Mouse (Mus musculus): ENCODE measurements at regions not wholly inside any gene's neighbourhood (a gene's known extent, or its start where the extent isn't known, plus 50 kb on each side); places are given as distances from the start of the nearest gene placed in this dataset.

DNA sequence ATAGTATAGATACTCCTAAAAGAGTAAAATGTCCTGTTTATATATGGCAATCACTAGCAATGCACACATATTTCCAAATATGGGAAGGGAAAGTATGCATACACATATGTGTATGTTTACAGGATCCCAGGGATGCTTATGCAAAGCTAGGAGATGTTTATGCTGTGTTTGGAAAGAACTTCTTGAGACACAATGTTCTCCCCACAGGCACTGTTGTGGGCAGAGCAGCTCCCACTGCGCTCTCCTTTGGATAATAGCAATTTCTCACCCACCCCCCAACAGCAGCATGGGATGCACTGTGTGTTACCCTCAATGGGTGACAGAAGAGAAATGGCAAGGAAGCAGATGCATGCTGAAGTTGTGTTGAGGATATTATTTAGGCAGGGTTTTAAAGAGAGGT, 491.7 kb upstream of the Pkn2 start:
- DNase-seq, result no peak

DNA sequence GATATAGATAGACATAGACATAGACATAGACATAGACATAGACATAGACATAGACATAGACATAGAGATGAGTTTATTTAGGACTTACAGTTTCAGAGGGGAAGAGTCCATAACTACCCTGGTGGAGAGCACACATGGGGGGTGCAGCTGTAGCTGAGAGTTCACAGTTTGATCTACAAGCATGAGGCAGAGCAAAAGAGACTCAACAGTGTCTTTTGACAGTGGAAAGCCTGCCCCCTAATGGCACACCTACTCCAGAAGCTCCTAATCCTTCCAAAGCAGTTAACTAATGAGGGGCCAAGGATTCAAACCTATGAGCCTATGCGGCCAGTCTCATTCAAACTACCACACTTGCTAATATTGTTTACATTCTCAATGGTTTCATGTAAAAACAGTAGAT, 487.2 kb upstream of the Pkn2 start:
- DNase-seq, result no peak

- no peak for DNase-seq
Observed at GRCm38 (mm10) chr3:143340032-143340431, 458.2 kb upstream of the Pkn2 start.

DNA sequence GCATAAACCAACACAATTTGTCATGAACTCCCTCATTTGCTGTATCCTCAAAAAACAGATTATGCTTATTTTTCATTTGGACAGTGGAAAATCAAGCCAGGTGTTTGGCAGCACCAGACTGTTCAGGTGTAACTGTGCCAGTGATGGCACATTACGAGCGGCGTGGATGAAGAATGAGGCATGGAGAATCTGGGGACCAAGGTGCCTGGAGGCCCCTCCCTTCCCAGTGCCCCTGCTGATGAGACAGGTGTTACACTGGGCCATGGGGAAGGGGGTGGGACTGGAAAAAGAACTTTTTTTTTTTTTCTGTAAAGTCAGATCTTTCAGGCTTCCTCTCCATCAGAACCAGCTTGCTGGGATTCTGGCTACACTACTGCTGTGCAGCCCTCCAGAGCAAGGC, 451.5 kb upstream of the Pkn2 start:
- DNase-seq, result no peak

- DNase-seq, result no peak
Observed at GRCm38 (mm10) chr3:143328521-143328920, 446.7 kb upstream of the Pkn2 start.

DNA sequence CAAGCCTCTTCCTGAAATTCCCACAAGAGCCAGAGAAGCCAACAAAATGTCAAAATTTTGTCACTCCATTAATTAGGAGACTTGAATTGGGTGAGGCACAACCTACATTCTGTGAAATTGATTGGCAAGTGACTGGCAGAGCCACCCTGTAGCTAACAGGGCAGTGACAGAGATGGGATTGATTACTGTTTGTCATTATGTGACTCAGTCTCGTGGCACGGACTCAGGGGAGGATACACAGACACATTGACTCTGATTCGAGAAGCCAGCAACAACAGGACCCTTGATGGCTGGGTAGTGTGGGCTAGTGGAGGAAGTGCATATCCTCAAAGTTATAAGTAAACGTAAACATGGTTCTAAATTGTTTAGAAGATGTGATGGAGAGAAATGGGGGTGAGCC, 445.8 kb upstream of the Pkn2 start:
- no peak for DNase-seq

DNA sequence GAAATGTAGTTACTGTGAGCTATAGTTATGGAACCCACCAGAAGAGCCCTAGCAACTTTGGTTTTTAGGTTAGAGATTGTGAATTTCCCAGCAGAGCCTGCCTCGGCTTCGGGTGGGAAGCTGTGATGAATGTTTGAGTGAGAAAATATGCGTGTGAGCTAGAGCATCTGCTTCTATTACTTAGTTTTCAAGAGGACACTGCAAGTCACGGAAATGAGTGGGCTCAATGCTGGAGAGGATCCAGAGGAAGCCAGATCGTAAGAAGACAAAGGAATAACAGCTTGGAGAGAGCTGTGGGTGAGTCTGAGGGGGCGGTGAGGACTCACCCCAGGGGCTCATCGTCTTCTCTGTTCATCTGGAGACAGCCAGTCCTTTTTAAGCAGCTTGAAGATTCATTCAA, 434.7 kb upstream of the Pkn2 start:
- DNase-seq, result no peak

DNA sequence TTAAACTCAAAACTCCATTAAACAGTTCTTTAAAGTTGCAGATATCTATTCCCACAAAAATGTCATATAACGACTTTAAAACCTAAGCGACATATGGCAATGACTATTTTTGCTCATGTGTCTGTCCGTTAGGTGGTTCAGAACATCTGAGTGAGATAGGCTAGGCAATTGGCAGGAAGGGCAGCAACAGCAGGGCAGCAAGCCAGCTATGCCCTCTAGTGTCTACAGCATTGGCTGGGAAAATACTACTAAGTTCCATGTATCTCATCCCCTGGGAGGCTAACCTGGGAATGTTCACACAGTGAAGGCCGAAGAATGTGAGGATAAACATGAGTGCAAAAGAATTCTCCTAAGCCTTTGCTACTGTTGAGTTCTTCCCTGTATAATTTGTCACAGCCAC, 410.0 kb upstream of the Pkn2 start:
- DNase-seq, result no peak

- DNase-seq, result no peak
Observed at GRCm38 (mm10) chr3:143264132-143264531, 382.3 kb upstream of the Pkn2 start.

GRCm38 (mm10) chr3:143252643-143253042, 370.8 kb upstream of the Pkn2 start:
- no peak for DNase-seq

GRCm38 (mm10) chr3:143252008-143252407, 370.2 kb upstream of the Pkn2 start:
- no peak for DNase-seq

- no peak for DNase-seq
Observed at GRCm38 (mm10) chr3:143242691-143243090, 360.9 kb upstream of the Pkn2 start.

GRCm38 (mm10) chr3:143240545-143241383, 359.0 kb upstream of the Pkn2 start:
- no peak for DNase-seq

DNA sequence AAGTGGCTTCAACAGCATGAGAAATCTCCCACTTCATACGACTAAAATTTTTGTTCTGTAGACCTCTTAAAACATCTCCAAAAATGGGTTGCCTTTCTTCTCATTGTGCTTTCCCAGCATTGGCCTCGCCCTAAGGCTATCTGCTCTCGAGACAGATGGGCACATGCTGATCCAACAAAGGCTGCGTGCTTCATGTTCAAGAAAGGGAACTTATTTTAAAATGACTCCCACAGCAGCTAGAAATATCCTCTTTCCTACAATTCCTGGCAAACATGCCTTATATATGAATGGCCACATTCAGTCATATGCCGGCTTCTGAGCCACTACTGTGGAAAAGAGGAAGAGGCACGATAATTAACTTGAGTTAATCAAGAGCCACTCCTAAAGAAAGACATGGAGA, 356.7 kb upstream of the Pkn2 start:
- DNase-seq, result no peak

DNA sequence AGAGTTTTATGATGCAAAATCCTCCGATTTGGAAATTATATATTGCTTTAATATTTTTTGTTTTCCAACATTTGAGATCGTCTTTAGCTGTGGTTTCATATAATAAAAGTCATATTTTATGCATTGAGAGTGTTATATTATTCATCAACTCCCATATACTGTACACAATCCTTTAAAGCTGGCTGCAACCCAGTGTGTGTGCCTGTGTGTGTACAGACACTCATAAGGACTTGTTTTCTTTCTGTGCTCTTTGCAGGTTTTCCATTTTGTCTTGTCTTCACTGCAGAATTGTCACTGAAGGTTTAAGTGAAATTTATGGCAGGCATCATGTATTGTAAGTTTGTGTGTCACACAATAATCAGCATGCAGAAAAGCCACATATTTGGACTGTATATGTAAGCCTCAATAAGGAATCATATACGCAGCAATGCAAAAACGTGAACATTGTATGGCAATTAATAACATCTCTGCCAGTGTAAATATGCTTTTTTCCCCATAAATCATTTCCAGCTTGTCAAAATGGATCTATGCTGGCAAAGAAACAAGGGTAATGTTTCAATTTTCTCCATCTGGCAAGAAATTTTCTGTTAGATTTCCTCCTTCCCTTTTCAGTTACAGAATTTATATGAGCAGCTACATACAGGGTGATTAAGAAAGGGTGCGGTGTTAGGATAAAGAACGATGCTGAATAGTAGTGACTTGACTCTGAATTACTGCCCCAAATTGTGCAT, 342.4 kb upstream of the Pkn2 start:
- DNase-seq, result no peak

DNA sequence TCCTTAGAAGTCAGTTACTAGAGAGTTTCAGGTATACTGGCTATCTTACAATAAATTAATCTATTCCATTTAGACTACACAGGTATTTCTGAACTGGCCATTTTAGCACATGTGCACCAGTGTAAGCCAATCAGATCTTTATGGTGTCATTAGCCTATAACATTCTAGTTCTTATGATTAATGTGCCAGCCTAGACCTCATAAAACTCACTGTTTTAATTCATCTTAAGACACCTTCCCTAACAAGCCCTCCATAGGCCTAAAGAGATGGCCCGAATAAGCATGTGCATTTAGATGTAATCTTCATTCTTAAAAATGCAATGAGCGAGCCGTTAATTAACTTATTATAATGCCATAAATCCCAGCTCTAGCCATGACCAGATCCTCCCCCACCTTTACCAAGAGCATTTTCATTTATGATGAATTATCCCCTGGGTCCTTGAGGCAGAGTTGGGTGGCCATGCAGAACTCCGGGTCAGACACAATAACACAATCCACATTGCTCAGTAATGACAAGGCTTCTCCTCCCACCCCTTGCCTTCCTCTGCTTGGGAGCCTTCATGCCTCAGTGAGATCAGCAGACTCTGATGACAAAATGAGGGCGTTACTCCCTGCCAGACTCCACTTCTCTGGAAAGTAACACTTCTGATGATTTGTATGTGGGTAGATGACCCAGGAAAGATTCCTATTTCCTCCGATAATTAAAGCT, 311.6 kb upstream of the Pkn2 start:
- no peak for DNase-seq

- DNase-seq, result no peak
Observed at GRCm38 (mm10) chr3:143188931-143189330, 307.1 kb upstream of the Pkn2 start.

DNA sequence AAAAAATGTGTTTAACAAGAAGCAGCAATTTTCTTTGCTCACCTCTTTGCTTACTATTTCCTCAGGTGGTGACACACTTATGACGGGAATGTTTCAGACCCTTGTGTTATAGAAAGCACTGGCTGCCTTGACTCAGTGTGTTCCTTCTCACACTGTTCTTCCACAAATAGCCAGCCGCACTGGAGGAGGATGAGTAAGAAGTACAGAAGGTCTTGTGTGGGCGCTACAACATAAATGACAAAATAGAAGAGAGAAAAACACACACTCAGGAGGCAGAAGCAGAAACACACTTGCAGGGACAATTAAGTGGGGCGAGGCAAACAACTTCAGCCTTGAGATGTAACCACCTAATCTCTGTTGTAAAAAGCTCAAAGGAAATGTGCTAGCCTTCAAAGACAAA, 292.2 kb upstream of the Pkn2 start:
- DNase-seq, result no peak

- DNase-seq, result no peak
Observed at GRCm38 (mm10) chr3:143162444-143162843, 280.6 kb upstream of the Pkn2 start.

GRCm38 (mm10) chr3:143161993-143162392, 280.2 kb upstream of the Pkn2 start:
- DNase-seq, result no peak

- no peak for DNase-seq
Observed at GRCm38 (mm10) chr3:143158568-143158967, 276.8 kb upstream of the Pkn2 start.

GRCm38 (mm10) chr3:143156733-143157524, 275.1 kb upstream of the Pkn2 start:
- DNase-seq, result no peak

DNA sequence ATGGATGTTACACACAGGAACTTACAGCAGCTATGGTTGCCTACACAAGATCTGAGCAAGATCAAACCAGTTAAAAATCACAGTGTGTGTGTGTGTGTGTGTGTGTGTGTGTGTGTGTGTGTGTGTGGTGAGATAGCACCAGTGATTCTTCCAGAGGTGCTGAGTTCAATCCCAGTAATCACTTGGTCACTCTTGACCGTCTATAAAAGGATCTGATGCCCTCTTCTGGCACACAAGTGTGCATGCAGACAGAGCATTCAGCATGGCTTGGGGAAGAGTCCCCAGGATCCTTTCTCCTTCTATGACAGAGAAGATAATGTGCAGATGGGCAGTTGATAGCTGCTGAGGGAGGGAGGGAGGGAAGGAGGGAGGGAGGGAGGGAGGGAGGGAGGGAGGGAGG, 274.4 kb upstream of the Pkn2 start:
- DNase-seq, result no peak

All from cerebellum, adult 11-12 months (tissue).